Mouse (Mus musculus) kidney, adult 2 months (tissue): ENCODE measurements around the gene Ptprg. TPM values are rescaled to one million over a fixed set of nuclear protein-coding genes. Genes with fewer than 3 reads are reported as not detected.
"Not testable (repeated sequence)": the region's sequence is repeated elsewhere in the genome, so short reads cannot be mapped to it uniquely, and the experiment has no call there.

Experiments
- DNase-seq: peaks from one replicate; pipeline ENCODE4 v3.0.0; 2021
- H3K27ac ChIP-seq: fragments of 200-500 bp; 2 replicates; pipeline ENCODE4 v1.5.1; 2012; ENCODE audit warnings: low read depth, low read length, control low read depth, inconsistent platforms; ENCODE audit not compliant: insufficient read depth
- H3K27me3 ChIP-seq: fragments of 200-500 bp; replicated peaks from 2 replicates; pipeline ENCODE4 v1.6.1; 2012; ENCODE audit warnings: mild to moderate bottlenecking, moderate library complexity, low read length, inconsistent platforms; ENCODE audit not compliant: control insufficient read depth, insufficient read depth
- H3K36me3 ChIP-seq: fragments of 200-500 bp; 2 replicates; pipeline ENCODE4 v1.6.1; 2012; ENCODE audit warnings: mild to moderate bottlenecking, moderate library complexity, low read length, inconsistent platforms; ENCODE audit not compliant: control insufficient read depth, insufficient read depth
- H3K4me1 ChIP-seq: fragments of 200-500 bp; 2 replicates; pipeline ENCODE4 v1.6.1; 2011; ENCODE audit warnings: low read length; ENCODE audit not compliant: control insufficient read depth, insufficient read depth
- H3K4me3 ChIP-seq: fragments of 200-500 bp; 2 replicates; pipeline ENCODE4 v1.5.1; 2011; ENCODE audit warnings: mild to moderate bottlenecking, low read depth, low read length, control low read depth; ENCODE audit not compliant: insufficient read depth
- CTCF ChIP-seq: fragments of 200-500 bp; conservative IDR thresholded peaks from 2 replicates; pipeline ENCODE4 v1.5.1; 2011; ENCODE audit warnings: low read depth, mild to moderate bottlenecking, control low read depth, low read length, moderate library complexity, mixed read lengths; ENCODE audit not compliant: insufficient read depth, insufficient read length
- POLR2A ChIP-seq: fragments of 200-500 bp; IDR thresholded peaks from one replicate; pipeline ENCODE4 v1.6.1; 2011; ENCODE audit warnings: low read depth, low read length, control low read depth
- WGBS: fragments of 180-500 bp; shearing (Covaris S2); methylation state at CpG from one replicate; pipeline ENCODE4 v1.1.7; 2018; 5-methylcytosine and 5-hydroxymethylcytosine counted together
- polyA plus RNA-seq: library from polyadenylated mRNA; depleted of rRNA; stranded (reverse); fragments of >200 nt; gene quantifications from 2 replicates; pipeline ENCODE4 v1.2.3, GENCODE M21; 2012

Gene Ptprg
- polyA plus RNA-seq, 1 experiment, result 39.2 TPM

GRCm38 (mm10) chr14:11807465-11807864 is 254.1 kb downstream of the Ptprg start:
- no peaks in the 10 kb centered on the region for H3K27me3 ChIP-seq
- DNase-seq, result no peak
- H3K4me1 ChIP-seq, result peaks cover 13% of the 10 kb centered on the region
- TF ChIP-seq CTCF (no peak), POLR2A (no peak)
- WGBS, result 44% methylated on average over 4 of the region's 4 CpGs
- H3K27ac ChIP-seq, result 0 out of 2 replicates have a peak overlapping the region, but pooled peaks have one; percentile 30
- no peak overlapping the region for H3K4me3 ChIP-seq
- H3K36me3 ChIP-seq, result no peaks in the 10 kb centered on the region

GRCm38 (mm10) chr14:11811142-11811761 is 257.9 kb downstream of the Ptprg start:
- WGBS, result 50% methylated on average over 7 of the region's 7 CpGs
- H3K36me3 ChIP-seq, result no peaks in the 10 kb centered on the region
- peak; percentile 83 for DNase-seq

GRCm38 (mm10) chr14:11812291-11812690 is 259.0 kb downstream of the Ptprg start:
- 93% methylated on average over 7 of the region's 7 CpGs for WGBS
- TF ChIP-seq CTCF (no peak), POLR2A (no peak)
- no peaks in the 10 kb centered on the region for H3K27me3 ChIP-seq
- H3K36me3 ChIP-seq, result no peaks in the 10 kb centered on the region
- no peak overlapping the region for H3K4me3 ChIP-seq
- peak overlapping the region; percentile 47 for H3K27ac ChIP-seq
- no peak for DNase-seq
- peaks cover 17% of the 10 kb centered on the region for H3K4me1 ChIP-seq

More at GRCm38 (mm10) chr14:11811142-11811761, 257.9 kb downstream of the Ptprg start:
- peaks cover 17% of the 10 kb centered on the region for H3K4me1 ChIP-seq
- H3K27ac ChIP-seq, result peak overlapping the region; percentile 84
- no peak overlapping the region for H3K4me3 ChIP-seq
- TF ChIP-seq CTCF (no peak), POLR2A (no peak)
- no peaks in the 10 kb centered on the region for H3K27me3 ChIP-seq

- 59% methylated on average over 4 of the region's 4 CpGs for WGBS
- DNase-seq, H3K27me3 ChIP-seq, H3K27ac ChIP-seq, H3K4me1 ChIP-seq, H3K4me3 ChIP-seq, H3K36me3 ChIP-seq: not testable (repeated sequence)
These were observed 261.5 kb downstream of the Ptprg start for GRCm38 (mm10) chr14:11814811-11815210.

- 72% methylated on average over 6 of the region's 6 CpGs for WGBS
- DNase-seq, result no peak
- H3K4me3 ChIP-seq, result no peak overlapping the region
- H3K4me1 ChIP-seq, result 0 out of 2 replicates have a peak, but pooled peaks cover 4% of the 10 kb centered on the region
- H3K36me3 ChIP-seq, result no peaks in the 10 kb centered on the region
- H3K27ac ChIP-seq, result no peak overlapping the region
- no peaks in the 10 kb centered on the region for H3K27me3 ChIP-seq
- TF ChIP-seq POLR2A (no peak), CTCF (no peak)
These were observed 263.9 kb downstream of the Ptprg start for GRCm38 (mm10) chr14:11817236-11817635.

GRCm38 (mm10) chr14:11818054-11818453 is 264.7 kb downstream of the Ptprg start:
- no peaks in the 10 kb centered on the region for H3K27me3 ChIP-seq
- H3K36me3 ChIP-seq, result no peaks in the 10 kb centered on the region
- no peak for DNase-seq
- no peak overlapping the region for H3K4me3 ChIP-seq
- WGBS, result 85% methylated on average over 3 of the region's 3 CpGs
- TF ChIP-seq CTCF, result no peak
- no peak for TF ChIP-seq POLR2A
- H3K27ac ChIP-seq, result no peak overlapping the region
- H3K4me1 ChIP-seq, result 0 out of 2 replicates have a peak, but pooled peaks cover 7% of the 10 kb centered on the region

- WGBS, result 76% methylated on average over 8 of the region's 8 CpGs
- DNase-seq, result no peak
- TF ChIP-seq CTCF (no peak), POLR2A (no peak)
- H3K27me3 ChIP-seq, result no peaks in the 10 kb centered on the region
- H3K36me3 ChIP-seq, result no peaks in the 10 kb centered on the region
- H3K4me1 ChIP-seq, result peaks cover 14% of the 10 kb centered on the region
- H3K27ac ChIP-seq, result no peak overlapping the region
- H3K4me3 ChIP-seq, result no peak overlapping the region
These were observed 265.4 kb downstream of the Ptprg start for GRCm38 (mm10) chr14:11818721-11819120.
